ENCODE assay signal across 13 mouse cellular contexts in the genomic region with DNA sequence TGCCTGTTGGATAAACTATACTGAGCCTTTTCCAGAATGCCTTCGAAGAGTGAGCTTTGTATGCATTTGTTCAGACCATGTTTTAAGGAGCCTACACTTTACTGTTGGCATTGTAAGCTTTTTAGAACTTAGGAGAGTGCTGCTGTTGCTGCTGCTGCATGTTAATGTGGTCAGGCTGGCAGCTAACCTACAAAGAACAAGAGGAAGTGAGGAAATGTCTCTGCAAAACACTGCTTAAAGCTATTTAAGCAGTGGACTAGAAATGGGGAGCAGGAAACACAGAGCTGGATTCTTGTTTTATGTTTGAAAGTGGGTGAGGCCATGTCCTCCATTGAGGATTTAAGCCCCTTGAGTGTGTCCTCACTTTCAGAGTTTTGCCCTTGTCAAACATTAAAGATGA. TPM values are rescaled to one million over a fixed set of nuclear protein-coding genes. Genes with fewer than 3 reads are reported as not detected.
DNase-seq lines count a peak whose midpoint lies in the region; ATAC-seq and TF ChIP-seq lines count a peak whose summit lies in the region.
"Had no signal": no experiment of that assay in that cellular context is flagged by ENCODE, and none has a peak within 500 bp of the region (broad histone marks: within the 10 kb centered on the region; RNA-seq: fewer than 3 reads in every experiment).

No protein-coding gene starts in this region.

- no peak for TF ChIP-seq POLR2A in brain, embryonic 14.5 days (IDR thresholded peaks at IDR 0.05; ENCODE audit: borderline replicate concordance, extremely low read depth, insufficient read depth, insufficient read length, poor library complexity, severe bottlenecking)

- no peaks in the 10 kb centered on the region for H3K36me3 ChIP-seq in forebrain, embryonic 15.5 days
- H3K36me3 ChIP-seq in forebrain, embryonic 16.5 days (ENCODE audit: control insufficient read depth, insufficient read depth), result no peaks in the 10 kb centered on the region
- H3K36me3 ChIP-seq in intestine, embryonic 16.5 days (ENCODE audit: control insufficient read depth, insufficient read depth, low read length), result no peaks in the 10 kb centered on the region

- no peak for TF ChIP-seq CTCF in brain, embryonic 14.5 days (IDR thresholded peaks at IDR 0.05; ENCODE audit: borderline replicate concordance, extremely low read depth, insufficient read depth, insufficient read length)

- peak overlapping the region; percentile 6; the same call in 1 of the 2 replicates for H3K27ac ChIP-seq in forebrain, embryonic 15.5 days (replicated peaks)
- no peak overlapping the region for H3K27ac ChIP-seq in forebrain, embryonic 16.5 days (ENCODE audit: low read length)
- H3K27ac ChIP-seq in intestine, embryonic 16.5 days (ENCODE audit: low read length), result no peak overlapping the region
- H3K27ac ChIP-seq: limb, embryonic 13.5 days; midbrain, embryonic 10.5 days had no signal

- H3K4me1 ChIP-seq in forebrain, embryonic 15.5 days, result peaks cover 37% of the 10 kb centered on the region
- H3K4me1 ChIP-seq in forebrain, embryonic 16.5 days (replicated peaks; ENCODE audit: control insufficient read depth, insufficient read depth, low read length), result peaks cover 29% of the 10 kb centered on the region
- peaks cover 15% of the 10 kb centered on the region for H3K4me1 ChIP-seq in intestine, embryonic 16.5 days (ENCODE audit: control insufficient read depth, insufficient read depth, low read length)

- ATAC-seq in forebrain, embryonic 15.5 days (replicated peaks), result no peak
- ATAC-seq in forebrain, embryonic 16.5 days, result no peak
- ATAC-seq in intestine, embryonic 16.5 days, result no peak

- H3K9ac ChIP-seq in forebrain, embryonic 15.5 days (replicated peaks), result no peak overlapping the region
- H3K9ac ChIP-seq in forebrain, embryonic 16.5 days (replicated peaks; ENCODE audit: low read depth, low read length), result no peak overlapping the region
- H3K9ac ChIP-seq in intestine, embryonic 16.5 days (ENCODE audit: low read depth, low read length), result no peak overlapping the region
- H3K9ac ChIP-seq: limb, embryonic 13.5 days had no signal

- DNase-seq in lung, postnatal 25 days (ENCODE audit: low spot score), result peak; percentile 17
- no peak for DNase-seq in lung, postnatal 10 days
- peak; percentile 51 for DNase-seq in brain, embryonic 14.5 days (ENCODE audit: low read depth)
- DNase-seq in naive thymus-derived CD4-positive, alpha-beta T cell, adult 2 months (ENCODE audit: low read depth), result peak; percentile 68
- no peak for DNase-seq in kidney, adult 11 months
- DNase-seq: B cell, adult 2 months; cerebellum, postnatal 25 days; gastrocnemius, postnatal 14 days had no signal

- no peak overlapping the region for H3K4me3 ChIP-seq in forebrain, embryonic 15.5 days
- no peak overlapping the region for H3K4me3 ChIP-seq in forebrain, embryonic 16.5 days (replicated peaks; ENCODE audit: low read length)
- H3K4me3 ChIP-seq in intestine, embryonic 16.5 days (ENCODE audit: low read length), result no peak overlapping the region
- H3K4me3 ChIP-seq: limb, embryonic 13.5 days; midbrain, embryonic 10.5 days had no signal

- H3K27me3 ChIP-seq in forebrain, embryonic 15.5 days, result no peaks in the 10 kb centered on the region
- H3K27me3 ChIP-seq in forebrain, embryonic 16.5 days (replicated peaks; ENCODE audit: control insufficient read depth, insufficient read depth, low read length), result no peaks in the 10 kb centered on the region
- no peaks in the 10 kb centered on the region for H3K27me3 ChIP-seq in intestine, embryonic 16.5 days (replicated peaks; ENCODE audit: control insufficient read depth, insufficient read depth, low read length)
- H3K27me3 ChIP-seq: limb, embryonic 13.5 days had no signal

- no peaks in the 10 kb centered on the region for H3K9me3 ChIP-seq in forebrain, embryonic 15.5 days
- H3K9me3 ChIP-seq in forebrain, embryonic 16.5 days (ENCODE audit: control insufficient read depth, low read length), result no peaks in the 10 kb centered on the region
- no peaks in the 10 kb centered on the region for H3K9me3 ChIP-seq in intestine, embryonic 16.5 days (ENCODE audit: control insufficient read depth, low read length)
- H3K9me3 ChIP-seq: limb, embryonic 13.5 days had no signal

- H3K4me2 ChIP-seq in forebrain, embryonic 15.5 days (replicated peaks), result no peak overlapping the region
- no peak overlapping the region for H3K4me2 ChIP-seq in forebrain, embryonic 16.5 days (ENCODE audit: low read length)
- H3K4me2 ChIP-seq in intestine, embryonic 16.5 days (ENCODE audit: low read depth, low read length), result no peak overlapping the region
- H3K4me2 ChIP-seq: limb, embryonic 13.5 days had no signal

- WGBS in forebrain, embryonic 15.5 days, result 44% methylated on average over 1 of the region's 1 CpGs
- WGBS in forebrain, embryonic 16.5 days, result 32% methylated on average over 1 of the region's 1 CpGs
- WGBS in intestine, embryonic 16.5 days, result 73% methylated on average over 1 of the region's 1 CpGs

RNA-seq across cellular contexts. Expression of a gene that starts 5.3 kb away (rescaled TPM):
- 56.3 and 59.6 TPM in 2 replicates for polyA plus RNA-seq in forebrain, embryonic 15.5 days (2015; fragmentation: Nextera tagmentation; extraction: Ambion mirVana)
- 54.6 and 57.4 TPM in 2 replicates for polyA plus RNA-seq in forebrain, embryonic 16.5 days (2015; fragmentation: Nextera tagmentation; extraction: Ambion mirVana)
- 60.8 and 70.7 TPM in 2 replicates for polyA plus RNA-seq in brain, embryonic 14.5 days (2012; rRNA removed)
- polyA plus RNA-seq in intestine, embryonic 16.5 days (2015; fragmentation: Nextera tagmentation; extraction: Ambion mirVana), result 37.0 and 42.7 TPM in 2 replicates

Comparison
In these comparisons a context has a peak if more than half of its experiments do, and no peak if none do; other contexts are left out.
1. DNase-seq: peak in lung, postnatal 25 days (single experiment), brain, embryonic 14.5 days (single experiment) and naive thymus-derived CD4-positive, alpha-beta T cell, adult 2 months (single experiment); none in lung, postnatal 10 days (single experiment) and kidney, adult 11 months (single experiment).